Mouse (Mus musculus): Measurements from ENCODE around the gene Leng8. TPM values are rescaled to one million over a fixed set of nuclear protein-coding genes. Genes with fewer than 3 reads are reported as not detected.

Leng8 gene
- polyA plus RNA-seq, 1 experiment from 2014 or later = 43.7 TPM

DNA sequence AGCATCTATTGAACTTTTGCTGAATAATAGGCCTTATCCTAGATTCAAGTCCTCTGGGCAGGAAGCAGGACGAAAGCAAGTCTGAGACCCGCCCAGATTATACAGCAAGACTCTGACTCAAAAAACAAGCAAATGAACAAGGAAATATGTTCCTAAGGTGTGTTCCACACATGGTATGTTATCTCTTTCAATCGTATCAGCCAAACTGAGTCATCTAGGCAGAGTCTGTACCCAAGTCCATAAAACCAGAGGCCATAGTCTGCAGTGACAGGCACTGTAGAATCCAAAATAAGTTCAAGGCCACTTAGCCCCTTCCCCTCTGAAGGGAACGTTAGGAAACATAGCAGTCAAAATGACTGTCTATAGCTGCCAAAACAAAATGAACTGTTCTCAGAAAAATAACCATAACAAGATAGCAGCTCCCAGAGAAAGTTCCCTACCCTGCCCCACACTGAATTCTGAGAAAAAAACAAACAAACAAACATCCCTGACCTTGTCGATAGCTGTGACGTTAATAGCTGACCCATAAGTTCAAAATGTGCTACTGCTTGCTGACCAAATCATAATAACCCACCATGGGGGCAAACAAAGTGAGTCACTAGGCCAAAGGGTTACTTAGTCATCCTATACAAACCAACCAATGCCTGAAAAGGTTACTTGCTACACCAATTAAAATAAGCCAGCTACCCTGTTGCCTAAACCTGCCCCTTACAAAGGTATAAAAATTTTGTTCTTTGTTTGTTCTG is 33.5 kb downstream of the Leng8 start:
- H3K9me3 ChIP-seq (replicated peaks) = no peaks in the 10 kb centered on the region
- ATAC-seq (replicated peaks; ENCODE audit: insufficient number of reproducible peaks, insufficient read depth, low FRiP score, low read depth) = no peak
- no peak overlapping the region for H3K4me3 ChIP-seq
- peaks cover 2% of the 10 kb centered on the region for H3K4me1 ChIP-seq (replicated peaks)
- no peaks in the 10 kb centered on the region for H3K27me3 ChIP-seq
- H3K4me2 ChIP-seq = no peak overlapping the region
- H3K9ac ChIP-seq = no peak overlapping the region
- H3K36me3 ChIP-seq = no peaks in the 10 kb centered on the region
- H3K27ac ChIP-seq = no peak overlapping the region
- WGBS = 71% methylated on average over 6 of the region's 6 CpGs

DNA sequence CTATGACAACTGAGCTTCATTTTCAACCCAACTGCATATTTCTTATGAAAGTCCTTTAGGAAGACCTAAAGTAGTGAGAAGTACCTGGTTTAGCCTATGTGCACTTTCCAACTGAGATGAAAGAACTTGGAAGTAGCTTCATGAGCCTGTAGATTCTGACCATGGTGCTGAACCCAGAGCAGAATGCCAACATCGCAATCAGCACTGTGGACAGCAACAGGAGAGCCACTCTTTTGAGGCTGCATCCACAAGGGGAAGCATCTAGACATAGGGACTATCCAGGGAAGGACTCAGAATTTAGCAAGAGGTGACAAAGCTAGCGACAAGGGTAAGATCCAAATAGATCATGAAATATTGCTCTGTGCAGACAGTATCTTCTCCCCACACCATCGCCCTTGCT is 41.6 kb downstream of the Leng8 start:
- no peak for ATAC-seq (replicated peaks; ENCODE audit: insufficient number of reproducible peaks, insufficient read depth, low FRiP score, low read depth)

More for the DNA sequence above, 41.6 kb downstream of the Leng8 start:
- H3K4me3 ChIP-seq = no peak overlapping the region
- no peak overlapping the region for H3K9ac ChIP-seq
- no peaks in the 10 kb centered on the region for H3K27me3 ChIP-seq
- H3K9me3 ChIP-seq (replicated peaks) = no peaks in the 10 kb centered on the region
- no peak overlapping the region for H3K27ac ChIP-seq
- H3K4me2 ChIP-seq = no peak overlapping the region
- no peaks in the 10 kb centered on the region for H3K4me1 ChIP-seq (replicated peaks)
- no peaks in the 10 kb centered on the region for H3K36me3 ChIP-seq
- WGBS = 44% methylated on average over 3 of the region's 3 CpGs

Other genes starting within 250 kb of the Leng8 start
- gene Gm14548, start 238.9 kb upstream of the Leng8 start, polyA plus RNA-seq (2015; fragmentation: Nextera tagmentation; extraction: Ambion mirVana) = 0.44 TPM in 1 of 2 replicates, not detected in the other
- 0.10 and 0.16 TPM in 2 replicates for gene Lilra6, start 221.5 kb upstream of the Leng8 start, polyA plus RNA-seq (2015; fragmentation: Nextera tagmentation; extraction: Ambion mirVana)
- gene Lair1, start 73.8 kb upstream of the Leng8 start, polyA plus RNA-seq (2015; fragmentation: Nextera tagmentation; extraction: Ambion mirVana) = 1.3 and 2.2 TPM in 2 replicates
- 1.2 and 1.7 TPM in 2 replicates for gene Ttyh1, start 17.6 kb upstream of the Leng8 start, polyA plus RNA-seq (2015; fragmentation: Nextera tagmentation; extraction: Ambion mirVana)
- 2.8 and 3.3 TPM in 2 replicates for gene Leng9, start 13.3 kb downstream of the Leng8 start, polyA plus RNA-seq (2015; fragmentation: Nextera tagmentation; extraction: Ambion mirVana)
- gene Cdc42ep5, start 27.8 kb downstream of the Leng8 start, polyA plus RNA-seq (2015; fragmentation: Nextera tagmentation; extraction: Ambion mirVana) = 25.6 and 30.9 TPM in 2 replicates
- 0.13 and 0.25 TPM in 2 replicates for gene Lilra5, start 100.7 kb downstream of the Leng8 start, polyA plus RNA-seq (2015; fragmentation: Nextera tagmentation; extraction: Ambion mirVana)
- 0.08 and 0.13 TPM in 2 replicates for gene Ncr1, start 200.7 kb downstream of the Leng8 start, polyA plus RNA-seq (2015; fragmentation: Nextera tagmentation; extraction: Ambion mirVana)